Mouse (Mus musculus) forebrain, embryonic 16.5 days (tissue): Measurements from ENCODE around the gene Trim72. TPM values are rescaled to one million over a fixed set of nuclear protein-coding genes. Genes with fewer than 3 reads are reported as not detected.

ENCODE experiments used
- ATAC-seq: fragments of 200-750 bp; cut with Nextera tagmentation; 2 replicates; pipeline ENCODE4 v1.8.0; 2017; ENCODE audit warnings: mild to moderate bottlenecking, moderate library complexity
- H3K27ac ChIP-seq: fragments of 300-500 bp; sonication (generic); 2 replicates; pipeline ENCODE4 v1.5.1; 2014; ENCODE audit warnings: low read length, control low read depth
- H3K27me3 ChIP-seq: fragments of 300-500 bp; sonication (generic); replicated peaks from 2 replicates; pipeline ENCODE4 v1.6.1; 2014; ENCODE audit warnings: low read length; ENCODE audit not compliant: control insufficient read depth, insufficient read depth
- H3K36me3 ChIP-seq: fragments of 300-500 bp; sonication (generic); 2 replicates; pipeline ENCODE4 v1.6.1; 2014; ENCODE audit not compliant: control insufficient read depth, insufficient read depth
- H3K4me1 ChIP-seq: fragments of 300-500 bp; sonication (generic); replicated peaks from 2 replicates; pipeline ENCODE4 v1.6.1; 2014; ENCODE audit warnings: low read length; ENCODE audit not compliant: control insufficient read depth, insufficient read depth
- H3K4me2 ChIP-seq: fragments of 300-500 bp; sonication (generic); 2 replicates; pipeline ENCODE4 v1.6.1; 2014; ENCODE audit warnings: mild to moderate bottlenecking, low read length, control low read depth
- H3K4me3 ChIP-seq: fragments of 300-500 bp; sonication (generic); replicated peaks from 2 replicates; pipeline ENCODE4 v1.5.1; 2014; ENCODE audit warnings: mild to moderate bottlenecking, low read length, control low read depth
- H3K9ac ChIP-seq: fragments of 300-500 bp; sonication (generic); replicated peaks from 2 replicates; pipeline ENCODE4 v1.6.1; 2014; ENCODE audit warnings: low read depth, low read length, control low read depth
- H3K9me3 ChIP-seq: fragments of 300-500 bp; sonication (generic); 2 replicates; pipeline ENCODE4 v1.6.1; 2016; ENCODE audit warnings: low read length; ENCODE audit not compliant: control insufficient read depth
- WGBS: fragments of 180-500 bp; shearing (Covaris S2); extraction: QIAGEN DNeasy Blood & Tissue Kit; methylation state at CpG from one replicate; pipeline ENCODE4 v1.1.7; 2014; 5-methylcytosine and 5-hydroxymethylcytosine counted together
- polyA plus RNA-seq: library from polyadenylated mRNA; unstranded; fragments of >200 nt; fragmentation: Nextera tagmentation; extraction: Ambion mirVana; gene quantifications from 2 replicates; pipeline ENCODE4 v1.2.1, GENCODE M21; 2015

Gene Trim72
- polyA plus RNA-seq, 1 experiment from 2014 or later, result not detected

GRCm38 (mm10) chr7:127988904-127989303, 14.8 kb upstream of the Trim72 start:
- H3K36me3 ChIP-seq, result peaks cover 14% of the 10 kb centered on the region
- H3K4me3 ChIP-seq, result no peak overlapping the region
- H3K9me3 ChIP-seq, result no peaks in the 10 kb centered on the region
- whole genome bisulfite sequencing, result 95% methylated on average over 1 of the region's 1 CpGs
- no peak overlapping the region for H3K9ac ChIP-seq
- no peak overlapping the region for H3K4me2 ChIP-seq
- ATAC-seq, result no peak
- no peak overlapping the region for H3K27ac ChIP-seq
- no peaks in the 10 kb centered on the region for H3K27me3 ChIP-seq
- H3K4me1 ChIP-seq, result no peaks in the 10 kb centered on the region

- 45% methylated on average over 6 of the region's 6 CpGs for WGBS
- H3K36me3 ChIP-seq, result peaks cover 4% of the 10 kb centered on the region
- H3K4me1 ChIP-seq, result no peaks in the 10 kb centered on the region
- H3K27ac ChIP-seq, result no peak overlapping the region
- no peaks in the 10 kb centered on the region for H3K9me3 ChIP-seq
- H3K4me3 ChIP-seq, result no peak overlapping the region
- no peak overlapping the region for H3K9ac ChIP-seq
- H3K27me3 ChIP-seq, result no peaks in the 10 kb centered on the region
- H3K4me2 ChIP-seq, result no peak overlapping the region
- peak; percentile 70 for ATAC-seq
These were observed 11.9 kb upstream of the Trim72 start for GRCm38 (mm10) chr7:127991643-127992487.

- no peak for ATAC-seq
- H3K36me3 ChIP-seq, result no peaks in the 10 kb centered on the region; the same call in 1 of the 2 replicates
- H3K4me3 ChIP-seq, result no peak overlapping the region
- H3K4me1 ChIP-seq, result no peaks in the 10 kb centered on the region
- no peak overlapping the region for H3K4me2 ChIP-seq
- H3K27me3 ChIP-seq, result no peaks in the 10 kb centered on the region
- H3K9ac ChIP-seq, result no peak overlapping the region
- WGBS, result 50% methylated on average over 5 of the region's 5 CpGs
- H3K27ac ChIP-seq, result no peak overlapping the region
- H3K9me3 ChIP-seq, result no peaks in the 10 kb centered on the region
These were observed 11.0 kb upstream of the Trim72 start for GRCm38 (mm10) chr7:127992488-127993340.

- H3K27ac ChIP-seq, result no peak within 1 kb of the TSS
- no peak for ATAC-seq
- no peaks in the 10 kb centered on the region for H3K9me3 ChIP-seq
- H3K27me3 ChIP-seq, result no peaks in the 10 kb centered on the region
- no peak within 1 kb of the TSS for H3K4me3 ChIP-seq
- H3K4me2 ChIP-seq, result 0 out of 2 replicates have a peak within 1 kb of the TSS, but pooled peaks have one; percentile 5
- no peaks in the 10 kb centered on the region; the same call in 1 of the 2 replicates for H3K36me3 ChIP-seq
- WGBS, result 23% methylated on average over 18 of the region's 18 CpGs
- H3K9ac ChIP-seq, result no peak within 1 kb of the TSS
- no peaks in the 10 kb centered on the region for H3K4me1 ChIP-seq
These were observed 10.3 kb upstream of the Trim72 start, which contains the start of gene Pycard for GRCm38 (mm10) chr7:127993341-127993977. Gene Pycard (minus strand): TSS chr7:127993867.

GRCm38 (mm10) chr7:127999436-127999835, 4.3 kb upstream of the Trim72 start:
- H3K4me1 ChIP-seq, result no peaks in the 10 kb centered on the region
- no peak overlapping the region for H3K4me2 ChIP-seq
- H3K27ac ChIP-seq, result no peak overlapping the region
- 79% methylated on average over 1 of the region's 1 CpGs for WGBS
- no peak overlapping the region for H3K9ac ChIP-seq
- H3K9me3 ChIP-seq, result no peaks in the 10 kb centered on the region
- H3K27me3 ChIP-seq, result no peaks in the 10 kb centered on the region; the same call in 1 of the 2 replicates
- H3K36me3 ChIP-seq, result no peaks in the 10 kb centered on the region
- ATAC-seq, result no peak
- H3K4me3 ChIP-seq, result no peak overlapping the region

GRCm38 (mm10) chr7:128000068-128000950, 3.4 kb upstream of the Trim72 start:
- peaks cover 4% of the 10 kb centered on the region; the same call in 1 of the 2 replicates for H3K27me3 ChIP-seq
- no peak for ATAC-seq
- H3K27ac ChIP-seq, result no peak overlapping the region
- no peak overlapping the region for H3K4me2 ChIP-seq
- no peak overlapping the region for H3K4me3 ChIP-seq
- H3K9me3 ChIP-seq, result no peaks in the 10 kb centered on the region
- H3K9ac ChIP-seq, result no peak overlapping the region
- 73% methylated on average over 1 of the region's 1 CpGs for WGBS
- no peaks in the 10 kb centered on the region for H3K4me1 ChIP-seq
- no peaks in the 10 kb centered on the region for H3K36me3 ChIP-seq

- WGBS, result 84% methylated on average over 6 of the region's 6 CpGs
- H3K4me3 ChIP-seq, result no peak overlapping the region
- no peaks in the 10 kb centered on the region for H3K9me3 ChIP-seq
- H3K9ac ChIP-seq, result no peak overlapping the region
- no peaks in the 10 kb centered on the region for H3K4me1 ChIP-seq
- ATAC-seq, result no peak
- no peaks in the 10 kb centered on the region for H3K36me3 ChIP-seq
- H3K27me3 ChIP-seq, result peaks cover 8% of the 10 kb centered on the region
- no peak overlapping the region for H3K4me2 ChIP-seq
- no peak overlapping the region for H3K27ac ChIP-seq
These were observed 651 bp upstream of the Trim72 start for GRCm38 (mm10) chr7:128003098-128003497.

- no peaks in the 10 kb centered on the region for H3K9me3 ChIP-seq
- no peak for ATAC-seq
- no peak overlapping the region for H3K4me3 ChIP-seq
- no peak overlapping the region for H3K27ac ChIP-seq
- H3K4me1 ChIP-seq, result no peaks in the 10 kb centered on the region
- no peak overlapping the region for H3K4me2 ChIP-seq
- H3K27me3 ChIP-seq, result peaks cover 8% of the 10 kb centered on the region
- H3K9ac ChIP-seq, result no peak overlapping the region
- no peaks in the 10 kb centered on the region for H3K36me3 ChIP-seq
- WGBS, result 81% methylated on average over 5 of the region's 5 CpGs
These were observed 369 bp downstream of the Trim72 start for GRCm38 (mm10) chr7:128004150-128004486.
